Mouse (Mus musculus): Measurements from ENCODE around the gene Krtdap. TPM values are rescaled to one million over a fixed set of nuclear protein-coding genes. Genes with fewer than 3 reads are reported as not detected.

Gene Krtdap
- total RNA-seq, 4 experiments from 2014 or later, result 1.7 to 3.5 (median 2.0) TPM; not detected in 1

GRCm38 (mm10) chr7:30837277-30837676 lies 49.6 kb downstream of the Krtdap start:
- DNase-seq (ENCODE audit: low spot score in 2 of 2), result no peak

GRCm38 (mm10) chr7:30840306-30840705 lies 52.6 kb downstream of the Krtdap start:
- no peak for DNase-seq (ENCODE audit: low spot score in 2 of 2)

Other genes starting within 250 kb of the Krtdap start
- 1,000 to 10,000 TPM in 3 of 4 experiments, 100 to 1,000 TPM in 1; 959 to 1,157 (median 1,030) TPM for gene Hspb6, start 235.7 kb upstream of the Krtdap start, total RNA-seq (2022)
- 1 to 10 TPM; 2.6 to 6.2 (median 3.7) TPM for gene Proser3, start 235.6 kb upstream of the Krtdap start, total RNA-seq (2022)
- gene Lin37, start 228.1 kb upstream of the Krtdap start, total RNA-seq (2022), result 10 to 100 TPM in 3 of 4 experiments, 1 to 10 TPM in 1; 8.1 to 12.4 (median 11.0) TPM
- gene U2af1l4, start 224.6 kb upstream of the Krtdap start, total RNA-seq (2022), result 10 to 100 TPM; 53.4 to 57.5 (median 56.9) TPM
- gene Gm49396, start 224.6 kb upstream of the Krtdap start, total RNA-seq (2022), result 1 to 10 TPM in 3 of 4 experiments, under 1 TPM in 1; 0.56 to 1.9 (median 1.5) TPM
- gene Psenen, start 224.3 kb upstream of the Krtdap start, total RNA-seq (2022), result 100 to 1,000 TPM; 140 to 149 (median 146) TPM
- under 1 TPM; 0.31 to 0.85 (median 0.65) TPM for gene Igflr1, start 222.5 kb upstream of the Krtdap start, total RNA-seq (2022)
- gene Kmt2b, start 199.2 kb upstream of the Krtdap start, total RNA-seq (2022), result 10 to 100 TPM; 10.9 to 15.2 (median 13.0) TPM
- gene Zbtb32, start 189.0 kb upstream of the Krtdap start, total RNA-seq (2022), result not detected
- gene Upk1a, start 175.0 kb upstream of the Krtdap start, total RNA-seq (2022), result under 1 TPM in 1 of 4 experiments, not detected in 3; 0.20 TPM
- gene Cox6b1, start 161.7 kb upstream of the Krtdap start, total RNA-seq (2022), result 1,000 to 10,000 TPM; 1,165 to 1,556 (median 1,355) TPM
- gene Etv2, start 152.0 kb upstream of the Krtdap start, total RNA-seq (2022), result not detected
- 10 to 100 TPM; 35.6 to 41.1 (median 38.5) TPM for gene Rbm42, start 137.6 kb upstream of the Krtdap start, total RNA-seq (2022)
- 1 to 10 TPM; 2.0 to 4.3 (median 4.0) TPM for gene Haus5, start 122.9 kb upstream of the Krtdap start, total RNA-seq (2022)
- gene Pmis2, start 116.3 kb upstream of the Krtdap start, total RNA-seq (2022), result 1 to 10 TPM; 1.9 to 3.4 (median 2.9) TPM
- gene 2200002J24Rik, start 89.0 kb upstream of the Krtdap start, total RNA-seq (2022), result not detected
- 1 to 10 TPM in 1 of 4 experiments, under 1 TPM in 1, not detected in 2; 0.31 to 1.4 TPM for gene Atp4a, start 75.7 kb upstream of the Krtdap start, total RNA-seq (2022)
- gene Tmem147, start 58.4 kb upstream of the Krtdap start, total RNA-seq (2022), result 100 to 1,000 TPM; 215 to 260 (median 249) TPM
- gene Gapdhs, start 44.2 kb upstream of the Krtdap start, total RNA-seq (2022), result not detected
- 1 to 10 TPM in 2 of 4 experiments, under 1 TPM in 2; 0.53 to 2.0 (median 1.4) TPM for gene Sbsn, start 36.4 kb upstream of the Krtdap start, total RNA-seq (2022)
- 1 to 10 TPM in 1 of 4 experiments, under 1 TPM in 1, not detected in 2; 0.48 to 1.0 TPM for gene Dmkn, start 24.1 kb upstream of the Krtdap start, total RNA-seq (2022)
- gene Ffar2, start 35.9 kb downstream of the Krtdap start, total RNA-seq (2022), result 1 to 10 TPM in 2 of 4 experiments, under 1 TPM in 1, not detected in 1; 0.21 to 1.2 (median 1.2) TPM
- not detected for gene Ffar3, start 68.3 kb downstream of the Krtdap start, total RNA-seq (2022)
- gene Ffar1, start 73.7 kb downstream of the Krtdap start, total RNA-seq (2022), result not detected
- not detected for gene Cd22, start 92.4 kb downstream of the Krtdap start, total RNA-seq (2022)
- gene Mag, start 127.0 kb downstream of the Krtdap start, total RNA-seq (2022), result under 1 TPM in 3 of 4 experiments, not detected in 1; 0.47 to 0.65 (median 0.56) TPM
- not detected for gene Hamp2, start 136.8 kb downstream of the Krtdap start, total RNA-seq (2022)
- under 1 TPM in 1 of 4 experiments, not detected in 3; 0.86 TPM for gene Hamp, start 156.1 kb downstream of the Krtdap start, total RNA-seq (2022)
- 10 to 100 TPM; 75.5 to 96.0 (median 89.5) TPM for gene Usf2, start 168.9 kb downstream of the Krtdap start, total RNA-seq (2022)
- under 1 TPM in 3 of 4 experiments, not detected in 1; 0.29 to 0.56 (median 0.54) TPM for gene Lsr, start 185.6 kb downstream of the Krtdap start, total RNA-seq (2022)
- gene Fam187b, start 185.9 kb downstream of the Krtdap start, total RNA-seq (2022), result under 1 TPM in 1 of 4 experiments, not detected in 3; 0.19 TPM

Measured in gastrocnemius, adult 8-10 months (tissue).